Mouse (Mus musculus): ENCODE measurements around the gene Cd99l2. TPM values are rescaled to one million over a fixed set of nuclear protein-coding genes. Genes with fewer than 3 reads are reported as not detected.

Gene Cd99l2
- polyA plus RNA-seq, 1 experiment from 2014 or later: 21.7 TPM

GRCm38 (mm10) chrX:71376781-71377180, 115.9 kb downstream of the Cd99l2 start:
- Histone ChIP-seq H3K27me3 (ENCODE audit: control insufficient read depth, insufficient read depth, low read length) (no peaks in the 10 kb centered on the region), H3K4me3 (ENCODE audit: low read depth, low read length) (no peak overlapping the region), H3K4me2 (no peak overlapping the region), H3K36me3 (ENCODE audit: control insufficient read depth, insufficient read depth, low read length) (no peaks in the 10 kb centered on the region), H3K9ac (ENCODE audit: low read depth, low read length) (no peak overlapping the region), H3K27ac (ENCODE audit: low read depth, low read length) (no peak overlapping the region), H3K4me1 (ENCODE audit: control insufficient read depth, insufficient read depth, low read length) (no peaks in the 10 kb centered on the region), H3K9me3 (replicated peaks; ENCODE audit: control insufficient read depth, low read length) (no peaks in the 10 kb centered on the region)
- no peak for ATAC-seq (replicated peaks; ENCODE audit: insufficient number of reproducible peaks, low FRiP score, low TSS enrichment)
- 85% methylated on average over 1 of the region's 1 CpGs for WGBS (ENCODE audit: insufficient replicate concordance)

Small RNA genes lying within 50 kb of the gene (microRNA-seq; reads per million reads assigned to microRNA genes)
- gene Gm23945 (ENCODE audit: borderline number of aligned reads): not detected

Other genes with a start within 250 kb of the Cd99l2 start
- gene Mtmr1, start 128.1 kb downstream of the Cd99l2 start, polyA plus RNA-seq (2014; fragmentation: Nextera tagmentation; extraction: Ambion mirVana): 11.3 and 11.7 TPM in 2 replicates
- 179 and 197 TPM in 2 replicates for gene Hmgb3, start 63.1 kb upstream of the Cd99l2 start, polyA plus RNA-seq (2014; fragmentation: Nextera tagmentation; extraction: Ambion mirVana)
- 0.74 and 1.1 TPM in 2 replicates for gene Gpr50, start 170.8 kb upstream of the Cd99l2 start, polyA plus RNA-seq (2014; fragmentation: Nextera tagmentation; extraction: Ambion mirVana)

Data from heart, embryonic 11.5 days (tissue).